Mouse (Mus musculus) hindbrain, embryonic 13.5 days (tissue): ENCODE data around the gene Ggt7. TPM values are rescaled to one million over a fixed set of nuclear protein-coding genes. Genes with fewer than 3 reads are reported as not detected.

Experiments
- polyA plus RNA-seq: library from polyadenylated mRNA; unstranded; fragments of >200 nt; fragmentation: Nextera tagmentation; extraction: Ambion mirVana; gene quantifications from 2 replicates; pipeline ENCODE4 v1.2.1, GENCODE M21; 2015

Gene Ggt7
- polyA plus RNA-seq, 1 experiment from 2014 or later, result 66.3 TPM

Other genes with a start within 250 kb of the Ggt7 start
- 415 and 421 TPM in 2 replicates for gene Map1lc3a, start 241.9 kb downstream of the Ggt7 start, polyA plus RNA-seq
- 52.1 and 53.6 TPM in 2 replicates for gene Pigu, start 160.8 kb downstream of the Ggt7 start, polyA plus RNA-seq
- 125 and 126 TPM in 2 replicates for gene Trp53inp2, start 137.2 kb downstream of the Ggt7 start, polyA plus RNA-seq
- 27.9 and 32.1 TPM in 2 replicates for gene Ncoa6, start 44.3 kb downstream of the Ggt7 start, polyA plus RNA-seq
- gene Acss2, start 289 bp downstream of the Ggt7 start, polyA plus RNA-seq, result 26.6 and 29.0 TPM in 2 replicates
- gene Gss, start 74.6 kb upstream of the Ggt7 start, polyA plus RNA-seq, result 14.8 and 16.4 TPM in 2 replicates
- gene Myh7b, start 93.0 kb upstream of the Ggt7 start, polyA plus RNA-seq, result 0.82 and 0.88 TPM in 2 replicates
- 166 and 170 TPM in 2 replicates for gene Trpc4ap, start 174.1 kb upstream of the Ggt7 start, polyA plus RNA-seq
- gene Edem2, start 211.2 kb upstream of the Ggt7 start, polyA plus RNA-seq, result 45.3 and 46.4 TPM in 2 replicates
- not detected in 2 replicates for gene Gm17581, start 217.6 kb upstream of the Ggt7 start, polyA plus RNA-seq
- 2.8 and 4.1 TPM in 2 replicates for gene Procr, start 232.9 kb upstream of the Ggt7 start, polyA plus RNA-seq